Mouse (Mus musculus) heart, embryonic 11.5 days (tissue): ENCODE results near the gene Gjc2. TPM values are rescaled to one million over a fixed set of nuclear protein-coding genes. Genes with fewer than 3 reads are reported as not detected.

Source experiments
- ATAC-seq: fragments of 200-750 bp; cut with Nextera tagmentation; replicated peaks from 2 replicates; pipeline ENCODE4 v1.8.0; 2017; ENCODE audit warnings: moderate library complexity; ENCODE audit not compliant: insufficient number of reproducible peaks, low FRiP score, low TSS enrichment
- H3K27ac ChIP-seq: fragments of 300-500 bp; sonication (generic); 2 replicates; pipeline ENCODE4 v1.5.1; 2014; ENCODE audit warnings: mild to moderate bottlenecking, low read depth, low read length
- H3K27me3 ChIP-seq: fragments of 300-500 bp; sonication (generic); 2 replicates; pipeline ENCODE4 v1.6.1; 2014; ENCODE audit warnings: mild to moderate bottlenecking, low read length, mixed read lengths; ENCODE audit not compliant: control insufficient read depth, insufficient read depth
- H3K36me3 ChIP-seq: fragments of 300-500 bp; sonication (generic); 2 replicates; pipeline ENCODE4 v1.6.1; 2014; ENCODE audit warnings: mild to moderate bottlenecking, low read length, moderate library complexity, mixed read lengths; ENCODE audit not compliant: control insufficient read depth, insufficient read depth
- H3K4me1 ChIP-seq: fragments of 300-500 bp; sonication (generic); 2 replicates; pipeline ENCODE4 v1.6.1; 2014; ENCODE audit warnings: low read length; ENCODE audit not compliant: control insufficient read depth, insufficient read depth
- H3K4me2 ChIP-seq: fragments of 300-500 bp; sonication (generic); 2 replicates; pipeline ENCODE4 v1.6.1; 2014; ENCODE audit warnings: mild to moderate bottlenecking, moderate library complexity
- H3K4me3 ChIP-seq: fragments of 300-500 bp; sonication (generic); 2 replicates; pipeline ENCODE4 v1.5.1; 2014; ENCODE audit warnings: low read depth, low read length
- H3K9ac ChIP-seq: fragments of 300-500 bp; sonication (generic); 2 replicates; pipeline ENCODE4 v1.6.1; 2014; ENCODE audit warnings: mild to moderate bottlenecking, low read depth, low read length, moderate library complexity
- H3K9me3 ChIP-seq: fragments of 300-500 bp; sonication (generic); replicated peaks from 2 replicates; pipeline ENCODE4 v1.6.1; 2016; ENCODE audit warnings: low read length; ENCODE audit not compliant: control insufficient read depth
- WGBS: fragments of 180-500 bp; shearing (Covaris S2); extraction: QIAGEN DNeasy Blood & Tissue Kit; methylation state at CpG from one replicate; pipeline ENCODE4 v1.1.7; 2014; ENCODE audit not compliant: insufficient replicate concordance; 5-methylcytosine and 5-hydroxymethylcytosine counted together
- polyA plus RNA-seq: library from polyadenylated mRNA; unstranded; fragments of >200 nt; fragmentation: Nextera tagmentation; extraction: Ambion mirVana; gene quantifications from 2 replicates; pipeline ENCODE4 v1.2.1, GENCODE M21; 2014

Gjc2 gene
- polyA plus RNA-seq, 1 experiment from 2014 or later = 0.11 TPM

DNA sequence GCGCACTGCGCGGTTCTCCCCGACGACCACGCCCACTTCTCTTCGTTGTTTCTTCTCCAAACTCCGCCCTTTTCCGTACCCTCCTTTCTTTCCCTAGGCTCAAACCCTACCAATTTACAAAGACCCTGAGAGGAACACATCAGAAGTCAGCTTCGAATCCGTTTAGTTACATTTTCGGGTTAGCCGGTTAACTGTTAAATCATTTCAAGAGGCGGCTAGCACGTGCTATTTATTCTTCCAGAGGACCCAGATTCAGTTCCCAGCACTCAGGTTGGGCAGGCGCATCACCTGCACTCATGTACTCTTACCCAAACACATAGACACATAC is 9.0 kb upstream of the Gjc2 start, which contains the start of gene Guk1:
Gene Guk1, minus strand, starts transcription at position 154 of the 328 bp plus-strand sequence.
- 0 out of 2 replicates have a peak, but pooled peaks cover 4% of the 10 kb centered on the region for H3K4me1 ChIP-seq
- peak within 1 kb of the TSS; percentile 84 for H3K27ac ChIP-seq
- H3K36me3 ChIP-seq = no peaks in the 10 kb centered on the region
- peak within 1 kb of the TSS; percentile 76 for H3K4me2 ChIP-seq
- peak within 1 kb of the TSS; percentile 57 for H3K4me3 ChIP-seq
- WGBS = 7% methylated on average over 16 of the region's 16 CpGs
- 0 out of 2 replicates have a peak, but pooled peaks have one; percentile 1 for ATAC-seq
- H3K27me3 ChIP-seq = no peaks in the 10 kb centered on the region
- H3K9me3 ChIP-seq = no peaks in the 10 kb centered on the region
- H3K9ac ChIP-seq = peak within 1 kb of the TSS; percentile 68

- H3K4me1 ChIP-seq = 0 out of 2 replicates have a peak, but pooled peaks cover 4% of the 10 kb centered on the region
- H3K4me2 ChIP-seq = peak overlapping the region; percentile 76
- peaks cover 3% of the 10 kb centered on the region; the same call in 1 of the 2 replicates for H3K36me3 ChIP-seq
- peak overlapping the region; percentile 68 for H3K9ac ChIP-seq
- peak overlapping the region; percentile 57 for H3K4me3 ChIP-seq
- no peaks in the 10 kb centered on the region for H3K27me3 ChIP-seq
- H3K27ac ChIP-seq = peak overlapping the region; percentile 84
- under 1% methylated on average over 44 of the region's 59 CpGs for WGBS
- H3K9me3 ChIP-seq = no peaks in the 10 kb centered on the region
- ATAC-seq = peak; percentile 94
Observed at GRCm38 (mm10) chr11:59191231-59192058, 8.4 kb upstream of the Gjc2 start.

DNA sequence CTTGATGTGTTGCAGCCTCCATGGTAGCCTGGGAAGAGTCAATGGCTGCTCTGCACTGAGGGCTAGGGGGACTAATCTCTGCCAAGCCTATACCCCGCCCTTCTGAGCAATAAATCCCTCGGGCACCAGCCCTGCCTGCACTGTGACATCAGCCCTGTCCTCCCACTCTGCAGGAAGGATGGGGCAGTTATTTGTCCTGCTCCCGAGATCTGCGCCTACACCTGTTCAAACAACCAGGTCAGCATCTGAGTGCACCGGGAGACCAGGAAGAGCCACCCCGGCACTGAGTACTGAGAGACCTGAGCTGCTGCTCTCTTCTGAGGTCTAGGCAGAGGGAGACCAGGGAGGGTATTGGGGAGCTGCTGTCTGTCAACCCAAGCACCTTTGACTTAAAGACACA is 4.7 kb upstream of the Gjc2 start:
- Histone ChIP-seq H3K9me3 (no peaks in the 10 kb centered on the region), H3K36me3 (peaks cover 17% of the 10 kb centered on the region), H3K4me3 (no peak overlapping the region), H3K4me1 (peaks cover 11% of the 10 kb centered on the region), H3K27me3 (no peaks in the 10 kb centered on the region), H3K4me2 (no peak overlapping the region), H3K27ac (no peak overlapping the region), H3K9ac (no peak overlapping the region)
- no peak for ATAC-seq
- 79% methylated on average over 6 of the region's 6 CpGs for WGBS

GRCm38 (mm10) chr11:59185490-59185889 is 2.5 kb upstream of the Gjc2 start:
- Histone ChIP-seq H3K9ac (no peak overlapping the region), H3K4me3 (no peak overlapping the region), H3K4me1 (peaks cover 13% of the 10 kb centered on the region), H3K27ac (no peak overlapping the region), H3K4me2 (no peak overlapping the region), H3K27me3 (no peaks in the 10 kb centered on the region), H3K36me3 (peaks cover 17% of the 10 kb centered on the region), H3K9me3 (no peaks in the 10 kb centered on the region)
- WGBS = 82% methylated on average over 5 of the region's 5 CpGs
- ATAC-seq = no peak

- no peak; the same call in 1 of the 2 replicates for ATAC-seq
- H3K27me3 ChIP-seq = peaks cover 8% of the 10 kb centered on the region
- H3K4me1 ChIP-seq = peaks cover 19% of the 10 kb centered on the region
- no peaks in the 10 kb centered on the region for H3K9me3 ChIP-seq
- H3K27ac ChIP-seq = 0 out of 2 replicates have a peak overlapping the region, but pooled peaks have one; percentile 30
- H3K4me3 ChIP-seq = no peak overlapping the region
- 19% methylated on average over 3 of the region's 3 CpGs for WGBS
- no peak overlapping the region; the same call in 1 of the 2 replicates for H3K9ac ChIP-seq
- no peak overlapping the region for H3K4me2 ChIP-seq
- H3K36me3 ChIP-seq = peaks cover 17% of the 10 kb centered on the region
Observed at GRCm38 (mm10) chr11:59183821-59184220, 808 bp upstream of the Gjc2 start.

DNA sequence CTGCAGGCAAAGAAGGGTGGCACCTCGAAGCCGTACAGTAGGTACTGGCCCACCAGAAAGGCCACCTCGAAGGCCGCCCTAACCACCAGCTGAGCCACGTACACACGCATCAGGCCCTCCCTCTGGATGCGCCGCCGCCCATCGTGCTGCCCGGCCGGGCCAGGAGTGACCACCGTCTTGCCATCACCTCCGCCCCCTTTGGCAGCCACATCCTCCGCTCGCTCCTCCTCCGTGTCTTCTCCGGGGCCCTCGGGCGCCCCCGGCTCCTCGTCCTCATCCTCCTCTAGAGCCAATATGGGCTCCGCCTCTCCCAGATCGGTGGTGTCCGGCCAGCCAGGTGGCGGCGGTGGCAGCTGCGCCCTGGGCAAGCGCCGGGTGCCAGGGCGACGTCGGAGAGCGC is 6.1 kb downstream of the Gjc2 start:
- H3K9ac ChIP-seq = no peak overlapping the region
- H3K4me3 ChIP-seq = peak overlapping the region; percentile 38
- no peaks in the 10 kb centered on the region for H3K9me3 ChIP-seq
- H3K4me2 ChIP-seq = peak overlapping the region; percentile 61
- 5% methylated on average over 34 of the region's 34 CpGs for WGBS
- no peaks in the 10 kb centered on the region for H3K36me3 ChIP-seq
- H3K4me1 ChIP-seq = peaks cover 22% of the 10 kb centered on the region
- H3K27me3 ChIP-seq = peaks cover 62% of the 10 kb centered on the region
- ATAC-seq = no peak; the same call in 1 of the 2 replicates
- H3K27ac ChIP-seq = no peak overlapping the region

DNA sequence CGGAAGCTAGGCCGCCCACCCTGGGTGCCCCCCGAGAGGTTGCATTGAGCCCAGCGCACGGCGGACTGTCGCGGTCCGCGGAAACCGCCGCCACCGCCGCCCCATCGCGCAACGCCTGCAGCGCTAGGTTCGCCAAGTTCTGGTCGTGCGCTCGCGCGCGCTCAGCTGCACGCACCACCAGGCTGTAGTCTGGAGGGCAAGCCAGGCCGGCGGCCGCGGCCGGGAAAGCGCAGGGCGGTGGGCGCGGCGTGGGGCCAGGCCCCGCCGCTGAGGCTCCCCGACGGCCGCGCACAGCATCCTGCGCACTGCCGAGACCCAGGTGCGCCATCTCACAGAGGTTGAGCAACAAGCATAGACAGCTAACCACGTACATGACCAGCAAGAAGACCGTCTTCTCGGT is 6.5 kb downstream of the Gjc2 start:
- peak overlapping the region; percentile 61 for H3K4me2 ChIP-seq
- no peaks in the 10 kb centered on the region for H3K9me3 ChIP-seq
- peaks cover 62% of the 10 kb centered on the region for H3K27me3 ChIP-seq
- H3K9ac ChIP-seq = no peak overlapping the region
- H3K27ac ChIP-seq = no peak overlapping the region
- no peak for ATAC-seq
- no peaks in the 10 kb centered on the region for H3K36me3 ChIP-seq
- H3K4me1 ChIP-seq = peaks cover 22% of the 10 kb centered on the region
- peak overlapping the region; percentile 38 for H3K4me3 ChIP-seq
- 5% methylated on average over 48 of the region's 48 CpGs for WGBS

DNA sequence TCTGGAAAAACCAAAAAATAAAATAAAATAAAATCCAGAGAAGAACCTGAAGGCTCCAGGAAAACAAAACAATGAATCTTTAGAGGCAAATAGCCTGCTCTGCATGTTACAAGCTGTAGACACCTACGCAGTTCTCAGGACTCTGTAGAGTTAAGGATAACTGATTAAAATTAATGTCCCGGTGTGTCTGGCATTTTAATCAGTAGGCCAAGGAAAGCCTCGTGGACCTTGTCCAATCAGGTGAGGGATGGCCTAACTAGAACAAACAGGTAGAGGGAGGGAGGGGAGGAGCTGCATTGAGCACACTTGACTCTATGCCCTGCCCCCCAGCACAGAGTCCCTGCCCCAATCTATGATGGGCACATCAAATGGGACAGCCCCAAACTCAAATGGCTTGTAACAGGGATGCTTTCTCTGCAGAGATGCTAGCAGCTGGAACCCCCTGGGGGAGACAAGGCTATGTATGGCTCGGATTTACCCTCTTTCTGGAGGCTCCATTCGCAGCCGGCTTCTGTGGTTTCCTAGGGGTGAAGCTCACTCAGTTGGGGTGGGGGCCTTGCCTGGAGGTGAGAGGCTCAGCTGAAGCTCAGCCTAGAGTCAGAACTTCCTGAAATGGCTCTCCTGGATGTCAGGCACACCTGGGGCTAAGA is 8.7 kb downstream of the Gjc2 start:
- Histone ChIP-seq H3K9me3 (no peaks in the 10 kb centered on the region), H3K4me1 (peaks cover 11% of the 10 kb centered on the region), H3K27me3 (peaks cover 58% of the 10 kb centered on the region), H3K4me2 (no peak overlapping the region), H3K9ac (no peak overlapping the region), H3K27ac (no peak overlapping the region), H3K36me3 (no peaks in the 10 kb centered on the region), H3K4me3 (no peak overlapping the region)
- ATAC-seq = no peak
- 49% methylated on average over 6 of the region's 6 CpGs for WGBS
